Mouse (Mus musculus): ENCODE data around the gene Ogfod1.

- no peak for TF ChIP-seq GATA1 (IDR thresholded peaks at IDR 0.05; ENCODE audit: low read length)
- no peak for TF ChIP-seq TAL1 (IDR thresholded peaks at IDR 0.05; ENCODE audit: low read length)
Measured at GRCm38 (mm10) chr8:94052696-94053095, 15.7 kb downstream of the Ogfod1 start.
